Mouse (Mus musculus) embryonic facial prominence, embryonic 14.5 days (tissue): ENCODE measurements around the gene Nploc4. TPM values are rescaled to one million over a fixed set of nuclear protein-coding genes. Genes with fewer than 3 reads are reported as not detected.

Source experiments
- ATAC-seq: fragments of 200-750 bp; cut with Nextera tagmentation; 2 replicates; pipeline ENCODE4 v1.8.0; 2017; ENCODE audit warnings: low read depth, moderate number of reproducible peaks, moderate TSS enrichment
- DNase-seq: peaks from one replicate; pipeline ENCODE4 v3.0.0-alpha.2; 2015; ENCODE audit warnings: low spot score
- H3K27ac ChIP-seq: fragments of 300-500 bp; sonication (generic); replicated peaks from 2 replicates; pipeline ENCODE4 v1.5.1; 2014; ENCODE audit warnings: low read depth, mild to moderate bottlenecking, low read length, moderate library complexity
- H3K27me3 ChIP-seq: fragments of 300-500 bp; sonication (generic); replicated peaks from 2 replicates; pipeline ENCODE4 v1.6.1; 2014; ENCODE audit warnings: low read length; ENCODE audit not compliant: control insufficient read depth, insufficient read depth
- H3K36me3 ChIP-seq: fragments of 300-500 bp; sonication (generic); 2 replicates; pipeline ENCODE4 v1.6.1; 2014; ENCODE audit warnings: low read length, mixed read lengths; ENCODE audit not compliant: control insufficient read depth, insufficient read depth
- H3K4me1 ChIP-seq: fragments of 300-500 bp; sonication (generic); 2 replicates; pipeline ENCODE4 v1.6.1; 2014; ENCODE audit warnings: antibody characterized with exemption, low read length; ENCODE audit not compliant: control insufficient read depth, insufficient read depth
- H3K4me2 ChIP-seq: fragments of 300-500 bp; sonication (generic); 2 replicates; pipeline ENCODE4 v1.6.1; 2014; ENCODE audit warnings: low read depth, mild to moderate bottlenecking, low read length, moderate library complexity, mixed read lengths
- H3K4me3 ChIP-seq: fragments of 300-500 bp; sonication (generic); 2 replicates; pipeline ENCODE4 v1.5.1; 2014; ENCODE audit warnings: low read depth, mild to moderate bottlenecking, low read length
- H3K9ac ChIP-seq: fragments of 300-500 bp; sonication (generic); 2 replicates; pipeline ENCODE4 v1.6.1; 2014; ENCODE audit warnings: low read depth, mild to moderate bottlenecking, low read length, moderate library complexity, mixed read lengths
- H3K9me3 ChIP-seq: fragments of 300-500 bp; sonication (generic); 2 replicates; pipeline ENCODE4 v1.6.1; 2016; ENCODE audit warnings: low read length; ENCODE audit not compliant: control insufficient read depth
- WGBS: fragments of 180-500 bp; shearing (Covaris S2); extraction: QIAGEN DNeasy Blood & Tissue Kit; methylation state at CpG from one replicate; pipeline ENCODE4 v1.1.7; 2014; 5-methylcytosine and 5-hydroxymethylcytosine counted together
- polyA plus RNA-seq: library from polyadenylated mRNA; unstranded; fragments of >200 nt; fragmentation: Nextera tagmentation; extraction: Ambion mirVana; gene quantifications from 2 replicates; pipeline ENCODE4 v1.2.1, GENCODE M21; 2014

Gene Nploc4
- polyA plus RNA-seq, 1 experiment from 2014 or later = 38.1 TPM

DNA sequence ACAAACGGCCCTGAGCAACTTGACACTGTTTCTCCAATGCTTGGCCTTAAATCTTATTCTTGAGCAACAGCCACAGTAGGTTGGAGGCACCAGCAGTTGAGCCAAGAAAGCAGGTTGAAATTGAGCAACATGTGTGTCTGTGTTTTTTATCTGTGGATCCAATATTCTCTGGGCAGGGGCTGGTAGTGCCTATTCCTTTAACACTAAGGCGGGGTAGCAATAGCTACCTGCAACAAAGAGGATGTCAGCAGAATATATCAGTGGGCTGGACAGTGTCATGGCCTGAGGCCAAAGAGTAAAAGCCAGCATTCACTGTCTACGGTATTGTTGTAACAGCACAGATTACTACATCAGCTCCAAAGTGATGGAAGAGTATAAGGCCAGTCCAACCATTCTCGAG lies 41.8 kb downstream of the Nploc4 start:
- Histone ChIP-seq H3K9me3 (no peaks in the 10 kb centered on the region), H3K4me3 (no peak overlapping the region), H3K36me3 (peaks cover 85% of the 10 kb centered on the region), H3K27ac (no peak overlapping the region), H3K9ac (no peak overlapping the region), H3K27me3 (no peaks in the 10 kb centered on the region), H3K4me1 (no peaks in the 10 kb centered on the region), H3K4me2 (no peak overlapping the region)
- whole genome bisulfite sequencing = 89% methylated on average over 4 of the region's 4 CpGs
- ATAC-seq (no peak), DNase-seq (no peak)

DNA sequence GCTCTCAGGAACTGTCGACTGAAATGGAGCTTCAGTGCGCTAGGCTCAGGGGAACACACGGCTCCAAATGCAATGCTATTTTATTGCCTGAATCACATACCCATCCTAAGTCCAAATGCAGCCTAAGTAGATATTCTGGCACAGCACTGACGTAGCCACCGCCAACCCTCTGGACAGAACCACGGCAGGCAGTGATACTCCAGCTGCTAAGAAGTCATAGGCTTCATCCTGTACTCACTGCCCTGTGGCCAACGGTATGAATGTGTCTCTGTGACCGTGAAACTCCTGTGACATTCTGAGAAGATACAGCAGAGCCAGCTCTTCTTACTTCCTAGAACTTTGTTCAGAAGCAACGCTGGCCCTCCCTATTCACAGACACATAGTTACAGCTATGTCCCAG lies 48.9 kb downstream of the Nploc4 start:
- Histone ChIP-seq H3K4me3 (no peak overlapping the region), H3K36me3 (peaks cover 74% of the 10 kb centered on the region)
- WGBS = 93% methylated on average over 9 of the region's 9 CpGs

DNA sequence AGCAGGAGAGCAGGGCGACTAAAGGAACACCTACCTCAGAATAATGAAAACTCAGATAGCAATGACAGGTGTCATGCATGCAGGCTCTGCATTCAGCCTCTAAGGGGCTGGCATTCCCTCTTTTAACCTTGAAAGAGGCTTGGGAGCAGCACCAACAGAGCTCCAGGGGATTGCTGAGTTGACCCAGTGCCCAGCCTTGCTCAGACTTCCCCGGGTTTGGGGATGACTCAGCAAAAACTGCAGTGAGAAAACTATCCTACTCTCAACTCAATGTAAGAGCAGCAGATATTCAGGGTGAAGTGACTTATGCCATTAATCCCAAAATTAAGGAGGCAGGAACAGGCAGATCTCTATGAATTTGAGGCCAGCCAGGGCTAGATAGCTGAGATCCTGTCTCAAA lies 50.4 kb downstream of the Nploc4 start:
- no peak overlapping the region for H3K9ac ChIP-seq
- no peak overlapping the region for H3K27ac ChIP-seq
- DNase-seq = no peak
- ATAC-seq = no peak
- H3K4me3 ChIP-seq = no peak overlapping the region
- no peaks in the 10 kb centered on the region for H3K9me3 ChIP-seq
- no peak overlapping the region for H3K4me2 ChIP-seq
- peaks cover 74% of the 10 kb centered on the region for H3K36me3 ChIP-seq
- 81% methylated on average over 2 of the region's 2 CpGs for WGBS
- no peaks in the 10 kb centered on the region for H3K4me1 ChIP-seq
- H3K27me3 ChIP-seq = no peaks in the 10 kb centered on the region

More for the DNA sequence above, 48.9 kb downstream of the Nploc4 start:
- Histone ChIP-seq H3K27ac (no peak overlapping the region), H3K9ac (no peak overlapping the region), H3K4me1 (no peaks in the 10 kb centered on the region), H3K27me3 (no peaks in the 10 kb centered on the region), H3K9me3 (no peaks in the 10 kb centered on the region), H3K4me2 (no peak overlapping the region)
- ATAC-seq (no peak), DNase-seq (no peak)

DNA sequence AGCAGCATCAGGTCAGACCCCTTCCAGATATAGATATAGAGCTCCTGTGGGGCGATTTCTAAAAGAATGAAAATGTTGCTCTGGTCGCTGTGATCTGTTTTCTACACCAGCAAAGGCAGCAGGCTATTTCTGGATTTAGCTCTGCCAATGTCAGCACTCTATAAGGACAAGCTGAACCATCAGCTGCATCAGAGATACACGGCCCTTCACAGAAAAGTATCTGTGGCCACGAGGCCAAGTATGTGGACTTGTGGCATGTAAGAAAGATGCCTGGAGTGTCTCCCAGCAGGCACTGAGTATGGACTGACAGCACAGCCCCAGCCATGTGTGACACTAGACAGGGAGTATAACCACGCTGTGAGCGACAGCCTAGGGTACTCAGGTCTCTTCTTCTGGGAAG lies 50.9 kb downstream of the Nploc4 start:
- no peaks in the 10 kb centered on the region for H3K9me3 ChIP-seq
- no peak overlapping the region for H3K27ac ChIP-seq
- peaks cover 74% of the 10 kb centered on the region for H3K36me3 ChIP-seq
- ATAC-seq (no peak), DNase-seq (no peak)
- no peak overlapping the region for H3K9ac ChIP-seq
- H3K4me2 ChIP-seq = no peak overlapping the region
- H3K4me3 ChIP-seq = no peak overlapping the region
- H3K27me3 ChIP-seq = no peaks in the 10 kb centered on the region
- H3K4me1 ChIP-seq = no peaks in the 10 kb centered on the region
- 93% methylated on average over 6 of the region's 6 CpGs for WGBS

DNA sequence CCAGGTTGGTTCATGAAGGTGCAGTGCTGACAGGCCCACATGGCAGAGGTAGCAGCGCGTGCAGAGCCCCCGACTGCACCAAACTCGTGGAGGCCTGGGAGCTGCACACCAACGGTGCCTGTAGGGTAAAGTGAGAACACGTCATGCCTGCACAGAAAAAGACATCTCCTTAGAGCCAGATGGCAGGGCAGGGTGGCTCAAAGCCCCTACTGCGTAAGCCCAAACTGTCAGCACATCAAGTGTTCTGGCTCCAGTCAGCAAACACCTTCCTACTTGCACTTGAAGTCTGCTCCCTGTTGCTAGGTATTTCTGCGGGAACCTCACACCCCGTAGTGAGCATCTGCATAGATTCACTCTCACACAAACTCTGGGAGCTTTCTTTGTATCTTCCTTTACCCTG lies 55.0 kb downstream of the Nploc4 start:
- Histone ChIP-seq H3K27me3 (no peaks in the 10 kb centered on the region), H3K27ac (no peak overlapping the region), H3K4me3 (no peak overlapping the region), H3K36me3 (peaks cover 74% of the 10 kb centered on the region), H3K9ac (no peak overlapping the region), H3K9me3 (no peaks in the 10 kb centered on the region), H3K4me2 (no peak overlapping the region), H3K4me1 (peaks cover 11% of the 10 kb centered on the region; the same call in 1 of the 2 replicates)
- WGBS = 95% methylated on average over 9 of the region's 9 CpGs
- DNase-seq = no peak
- no peak for ATAC-seq

DNA sequence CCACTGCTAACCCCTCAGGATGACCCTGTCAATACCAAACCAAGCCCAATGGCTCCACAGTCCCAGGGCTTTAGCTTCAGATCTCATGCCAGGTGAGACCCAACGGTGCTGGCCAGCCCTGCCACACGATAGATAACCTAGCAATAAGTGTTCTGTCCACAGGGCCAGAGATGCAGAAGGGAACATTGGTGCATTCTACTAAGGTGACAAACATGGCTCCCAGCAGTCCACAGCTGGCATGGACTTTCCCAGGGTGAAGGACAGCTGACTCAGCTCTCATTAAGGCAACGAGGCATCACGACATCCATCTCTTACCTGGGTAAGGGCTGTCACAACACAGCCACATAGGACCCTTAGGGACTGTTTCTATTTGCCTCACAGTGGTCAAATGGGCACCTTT lies 56.4 kb downstream of the Nploc4 start:
- Histone ChIP-seq H3K4me3 (no peak overlapping the region), H3K27ac (no peak overlapping the region; the same call in 1 of the 2 replicates), H3K27me3 (no peaks in the 10 kb centered on the region), H3K9ac (no peak overlapping the region), H3K9me3 (no peaks in the 10 kb centered on the region), H3K36me3 (peaks cover 73% of the 10 kb centered on the region), H3K4me1 (peaks cover 16% of the 10 kb centered on the region; the same call in 1 of the 2 replicates), H3K4me2 (no peak overlapping the region)
- no peak for DNase-seq
- WGBS = 100% methylated on average over 4 of the region's 4 CpGs
- ATAC-seq = no peak

DNA sequence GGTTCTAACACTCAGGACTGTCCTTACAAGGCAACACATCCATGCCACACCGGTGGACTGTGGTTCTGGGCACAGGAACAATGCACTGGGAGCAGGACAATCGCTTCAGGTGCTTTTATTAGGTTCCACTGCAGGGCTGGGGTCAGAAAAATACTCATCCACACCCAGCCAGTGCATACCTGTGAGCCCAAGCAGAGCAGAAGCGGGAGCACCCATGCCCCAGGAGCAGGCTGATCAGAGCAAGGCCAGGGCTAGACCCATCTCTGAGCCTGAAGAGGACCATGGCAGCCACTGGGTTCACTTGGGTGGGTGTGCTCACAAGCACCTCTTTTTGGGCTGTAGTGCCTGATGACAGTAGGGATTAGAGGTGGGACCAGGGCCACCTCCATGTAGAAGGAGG lies 57.2 kb downstream of the Nploc4 start:
- Histone ChIP-seq H3K4me2 (no peak overlapping the region), H3K9ac (no peak overlapping the region), H3K9me3 (no peaks in the 10 kb centered on the region), H3K4me1 (peaks cover 16% of the 10 kb centered on the region; the same call in 1 of the 2 replicates), H3K27ac (no peak overlapping the region), H3K36me3 (peaks cover 73% of the 10 kb centered on the region), H3K4me3 (no peak overlapping the region), H3K27me3 (no peaks in the 10 kb centered on the region)
- no peak for ATAC-seq
- 92% methylated on average over 3 of the region's 3 CpGs for WGBS
- no peak for DNase-seq

DNA sequence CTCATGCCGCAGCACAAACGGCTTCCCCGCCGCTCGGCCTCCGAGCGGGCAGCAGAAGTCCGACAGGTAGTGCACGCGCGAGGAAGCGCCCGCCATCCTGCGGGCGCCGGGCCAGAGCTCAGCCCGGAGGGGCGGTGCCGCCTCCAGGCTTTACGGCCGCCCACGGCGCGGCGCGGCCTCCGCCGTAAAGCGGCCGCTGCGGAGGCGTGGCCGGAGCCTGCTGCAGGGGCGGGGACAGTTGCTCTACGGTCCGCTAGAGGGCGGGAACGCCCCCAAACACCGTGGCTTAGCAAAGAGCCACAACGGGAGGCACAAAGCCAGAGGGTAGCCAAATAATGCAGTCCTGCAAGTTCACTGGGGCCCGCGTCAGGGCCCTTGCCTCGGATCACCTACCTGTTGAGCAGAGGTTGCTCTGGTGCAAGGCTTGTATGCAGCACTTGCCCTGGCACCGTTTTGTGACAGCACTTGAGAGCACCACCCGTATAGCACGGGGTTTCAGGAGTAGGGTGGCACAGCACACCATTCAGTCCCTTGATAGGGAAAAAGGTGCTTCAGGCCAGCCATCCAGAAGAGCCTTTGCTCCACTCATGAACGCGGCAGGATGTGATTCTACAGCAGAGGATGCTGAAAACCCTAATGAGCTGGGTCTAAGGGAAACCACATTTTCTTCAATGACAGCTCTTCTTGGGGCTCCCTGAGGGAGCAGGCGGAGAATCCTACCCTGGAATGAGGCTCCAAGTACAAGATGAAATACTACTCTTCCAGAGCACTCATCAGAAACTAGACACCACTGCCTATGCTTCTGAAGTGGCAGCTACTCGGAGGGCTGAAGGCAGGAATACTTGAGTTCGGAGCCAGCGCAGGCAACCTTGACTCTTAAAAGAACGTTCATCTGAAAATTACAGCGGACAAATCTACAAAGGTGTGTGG lies 58.6 kb downstream of the Nploc4 start, which contains the start of gene Faap100:
TSS of gene Faap100 (minus strand) at position 154 of the 930 bp plus-strand sequence.
- 9% methylated on average over 29 of the region's 54 CpGs for WGBS
- H3K9ac ChIP-seq = peak within 1 kb of the TSS; percentile 84
- no peaks in the 10 kb centered on the region for H3K9me3 ChIP-seq
- H3K27ac ChIP-seq = peak within 1 kb of the TSS; percentile 73
- peak; percentile 89 for ATAC-seq
- H3K36me3 ChIP-seq = peaks cover 73% of the 10 kb centered on the region
- H3K27me3 ChIP-seq = no peaks in the 10 kb centered on the region
- H3K4me2 ChIP-seq = peak within 1 kb of the TSS; percentile 96
- DNase-seq = peak; percentile 97
- H3K4me1 ChIP-seq = peaks cover 16% of the 10 kb centered on the region; the same call in 1 of the 2 replicates
- peak within 1 kb of the TSS; percentile 84 for H3K4me3 ChIP-seq
